Mouse (Mus musculus): ENCODE results near the gene Srrm1. TPM values are rescaled to one million over a fixed set of nuclear protein-coding genes. Genes with fewer than 3 reads are reported as not detected.
A peak's percentile ranks its signal among the peaks of the same experiment; 100 is the strongest.

Srrm1 gene
- polyA plus RNA-seq (2016; fragmentation: Nextera tagmentation; extraction: Ambion mirVana) = 260 and 298 TPM in 2 replicates

- peak within 1 kb of the TSS; percentile 98 for H3K27ac ChIP-seq
- peak; percentile 91 for ATAC-seq (ENCODE audit: insufficient number of reproducible peaks, insufficient read depth, low FRiP score, low TSS enrichment, low read depth)
- H3K9ac ChIP-seq (replicated peaks) = peak within 1 kb of the TSS; percentile 97
- no peaks in the 10 kb centered on the region for H3K9me3 ChIP-seq
- 0% methylated on average over 68 of the region's 69 CpGs for WGBS
- peaks cover 15% of the 10 kb centered on the region for H3K4me1 ChIP-seq (replicated peaks)
- peak within 1 kb of the TSS; percentile 97 for H3K4me3 ChIP-seq (replicated peaks)
- no peaks in the 10 kb centered on the region for H3K27me3 ChIP-seq
- H3K36me3 ChIP-seq = peaks cover 19% of the 10 kb centered on the region; the same call in 1 of the 2 replicates
- peak within 1 kb of the TSS; percentile 86 for H3K4me2 ChIP-seq
Observed at GRCm38 (mm10) chr4:135353066-135353793, at the start of gene Srrm1. Gene Srrm1 (minus strand): TSS chr4:135353321.

GRCm38 (mm10) chr4:135401881-135402280 lies 48.8 kb upstream of the Srrm1 start:
- no peak for ATAC-seq (ENCODE audit: insufficient number of reproducible peaks, insufficient read depth, low FRiP score, low TSS enrichment, low read depth)

GRCm38 (mm10) chr4:135397991-135398390 lies 44.9 kb upstream of the Srrm1 start, which contains the start of gene Ncmap:
Gene Ncmap (minus strand): TSS chr4:135398227.
- H3K4me1 ChIP-seq (replicated peaks) = peaks cover 11% of the 10 kb centered on the region
- WGBS = 0% methylated on average over 29 of the region's 29 CpGs
- H3K27me3 ChIP-seq = peaks cover 53% of the 10 kb centered on the region
- H3K4me2 ChIP-seq = peak within 1 kb of the TSS; percentile 88
- ATAC-seq (ENCODE audit: insufficient number of reproducible peaks, insufficient read depth, low FRiP score, low TSS enrichment, low read depth) = no peak
- peak within 1 kb of the TSS; percentile 50 for H3K4me3 ChIP-seq (replicated peaks)
- no peaks in the 10 kb centered on the region for H3K36me3 ChIP-seq
- no peaks in the 10 kb centered on the region; the same call in 1 of the 2 replicates for H3K9me3 ChIP-seq
- peak within 1 kb of the TSS; percentile 62 for H3K9ac ChIP-seq (replicated peaks)
- no peak within 1 kb of the TSS for H3K27ac ChIP-seq

More at GRCm38 (mm10) chr4:135401881-135402280, 48.8 kb upstream of the Srrm1 start:
- Histone ChIP-seq H3K4me2 (no peak overlapping the region), H3K4me3 (replicated peaks) (no peak overlapping the region), H3K27ac (no peak overlapping the region), H3K36me3 (no peaks in the 10 kb centered on the region), H3K9me3 (no peaks in the 10 kb centered on the region), H3K4me1 (replicated peaks) (peaks cover 11% of the 10 kb centered on the region), H3K27me3 (peaks cover 38% of the 10 kb centered on the region), H3K9ac (replicated peaks) (no peak overlapping the region)
- WGBS = 20% methylated on average over 7 of the region's 7 CpGs

- Histone ChIP-seq H3K9ac (replicated peaks) (peak overlapping the region; percentile 62), H3K4me2 (peak overlapping the region; percentile 88), H3K4me1 (replicated peaks) (peaks cover 11% of the 10 kb centered on the region), H3K36me3 (no peaks in the 10 kb centered on the region), H3K9me3 (no peaks in the 10 kb centered on the region; the same call in 1 of the 2 replicates), H3K27me3 (peaks cover 53% of the 10 kb centered on the region), H3K4me3 (replicated peaks) (peak overlapping the region; percentile 50), H3K27ac (no peak overlapping the region)
- no peak for ATAC-seq (ENCODE audit: insufficient number of reproducible peaks, insufficient read depth, low FRiP score, low TSS enrichment, low read depth)
- 3% methylated on average over 16 of the region's 16 CpGs for WGBS
Observed at GRCm38 (mm10) chr4:135397551-135397950, 44.4 kb upstream of the Srrm1 start.

- Histone ChIP-seq H3K4me1 (replicated peaks) (peaks cover 11% of the 10 kb centered on the region), H3K9me3 (no peaks in the 10 kb centered on the region; the same call in 1 of the 2 replicates), H3K36me3 (no peaks in the 10 kb centered on the region), H3K9ac (replicated peaks) (no peak overlapping the region), H3K4me2 (no peak overlapping the region), H3K27ac (no peak overlapping the region), H3K27me3 (peaks cover 53% of the 10 kb centered on the region), H3K4me3 (replicated peaks) (no peak overlapping the region)
- ATAC-seq (ENCODE audit: insufficient number of reproducible peaks, insufficient read depth, low FRiP score, low TSS enrichment, low read depth) = no peak
- 83% methylated on average over 5 of the region's 5 CpGs for WGBS
Observed at GRCm38 (mm10) chr4:135396303-135396702, 43.2 kb upstream of the Srrm1 start.

GRCm38 (mm10) chr4:135395375-135395774 lies 42.3 kb upstream of the Srrm1 start:
- Histone ChIP-seq H3K36me3 (no peaks in the 10 kb centered on the region), H3K4me2 (no peak overlapping the region), H3K27me3 (peaks cover 45% of the 10 kb centered on the region), H3K9me3 (no peaks in the 10 kb centered on the region; the same call in 1 of the 2 replicates), H3K27ac (no peak overlapping the region), H3K4me3 (replicated peaks) (no peak overlapping the region), H3K9ac (replicated peaks) (no peak overlapping the region), H3K4me1 (replicated peaks) (peaks cover 11% of the 10 kb centered on the region)
- WGBS = 67% methylated on average over 4 of the region's 4 CpGs
- no peak for ATAC-seq (ENCODE audit: insufficient number of reproducible peaks, insufficient read depth, low FRiP score, low TSS enrichment, low read depth)

GRCm38 (mm10) chr4:135394666-135395065 lies 41.5 kb upstream of the Srrm1 start:
- ATAC-seq (ENCODE audit: insufficient number of reproducible peaks, insufficient read depth, low FRiP score, low TSS enrichment, low read depth) = no peak
- 79% methylated on average over 7 of the region's 7 CpGs for WGBS
- no peak overlapping the region for H3K4me2 ChIP-seq
- no peak overlapping the region for H3K27ac ChIP-seq
- peaks cover 11% of the 10 kb centered on the region for H3K4me1 ChIP-seq (replicated peaks)
- no peak overlapping the region for H3K9ac ChIP-seq (replicated peaks)
- H3K27me3 ChIP-seq = peaks cover 43% of the 10 kb centered on the region
- H3K36me3 ChIP-seq = no peaks in the 10 kb centered on the region
- H3K9me3 ChIP-seq = no peaks in the 10 kb centered on the region; the same call in 1 of the 2 replicates
- no peak overlapping the region for H3K4me3 ChIP-seq (replicated peaks)

- no peak for ATAC-seq (ENCODE audit: insufficient number of reproducible peaks, insufficient read depth, low FRiP score, low TSS enrichment, low read depth)
- no peaks in the 10 kb centered on the region; the same call in 1 of the 2 replicates for H3K9me3 ChIP-seq
- H3K9ac ChIP-seq (replicated peaks) = no peak overlapping the region
- H3K27ac ChIP-seq = no peak overlapping the region
- no peak overlapping the region for H3K4me3 ChIP-seq (replicated peaks)
- no peaks in the 10 kb centered on the region for H3K36me3 ChIP-seq
- H3K4me2 ChIP-seq = no peak overlapping the region
- peaks cover 10% of the 10 kb centered on the region for H3K4me1 ChIP-seq (replicated peaks)
- WGBS = 69% methylated on average over 6 of the region's 6 CpGs
- H3K27me3 ChIP-seq = peaks cover 30% of the 10 kb centered on the region
Observed at GRCm38 (mm10) chr4:135393381-135393780, 40.3 kb upstream of the Srrm1 start.

GRCm38 (mm10) chr4:135392801-135393200 lies 39.7 kb upstream of the Srrm1 start:
- Histone ChIP-seq H3K27me3 (peaks cover 25% of the 10 kb centered on the region), H3K9me3 (no peaks in the 10 kb centered on the region; the same call in 1 of the 2 replicates), H3K27ac (no peak overlapping the region), H3K36me3 (no peaks in the 10 kb centered on the region), H3K4me2 (no peak overlapping the region), H3K9ac (replicated peaks) (no peak overlapping the region), H3K4me3 (replicated peaks) (no peak overlapping the region), H3K4me1 (replicated peaks) (peaks cover 4% of the 10 kb centered on the region)
- ATAC-seq (ENCODE audit: insufficient number of reproducible peaks, insufficient read depth, low FRiP score, low TSS enrichment, low read depth) = no peak
- 83% methylated on average over 3 of the region's 3 CpGs for WGBS

GRCm38 (mm10) chr4:135391014-135391413 lies 37.9 kb upstream of the Srrm1 start:
- no peak overlapping the region for H3K4me2 ChIP-seq
- ATAC-seq (ENCODE audit: insufficient number of reproducible peaks, insufficient read depth, low FRiP score, low TSS enrichment, low read depth) = no peak
- H3K9me3 ChIP-seq = no peaks in the 10 kb centered on the region; the same call in 1 of the 2 replicates
- H3K36me3 ChIP-seq = no peaks in the 10 kb centered on the region
- H3K9ac ChIP-seq (replicated peaks) = no peak overlapping the region
- 67% methylated on average over 6 of the region's 6 CpGs for WGBS
- H3K27me3 ChIP-seq = peaks cover 7% of the 10 kb centered on the region
- no peak overlapping the region for H3K4me3 ChIP-seq (replicated peaks)
- no peak overlapping the region for H3K27ac ChIP-seq
- peaks cover under 1% of the 10 kb centered on the region; the same call in 1 of the 2 replicates for H3K4me1 ChIP-seq (replicated peaks)

- Histone ChIP-seq H3K27ac (0 out of 2 replicates have a peak overlapping the region, but pooled peaks have one; percentile 62), H3K4me1 (replicated peaks) (peaks cover 7% of the 10 kb centered on the region), H3K36me3 (no peaks in the 10 kb centered on the region), H3K9ac (replicated peaks) (no peak overlapping the region), H3K9me3 (no peaks in the 10 kb centered on the region), H3K4me2 (no peak overlapping the region; the same call in 1 of the 2 replicates), H3K27me3 (peaks cover 7% of the 10 kb centered on the region; the same call in 1 of the 2 replicates), H3K4me3 (replicated peaks) (no peak overlapping the region)
- peak; percentile 43; the same call in 1 of the 2 replicates for ATAC-seq (ENCODE audit: insufficient number of reproducible peaks, insufficient read depth, low FRiP score, low TSS enrichment, low read depth)
- WGBS = 54% methylated on average over 10 of the region's 10 CpGs
Observed at GRCm38 (mm10) chr4:135385614-135386013, 32.5 kb upstream of the Srrm1 start.

Measured in limb, embryonic 12.5 days (tissue).